Mouse (Mus musculus) E14TG2a.4 (cell line): ENCODE measurements around the gene Ebf1.

Experiments
- H3K27me3 ChIP-seq: 2 replicates; pipeline ENCODE4 v1.6.1; 2014; ENCODE audit warnings: low read length, control low read depth; ENCODE audit not compliant: insufficient read depth
- H3K36me3 ChIP-seq: 2 replicates; pipeline ENCODE4 v1.6.1; 2014; ENCODE audit warnings: low read length, control low read depth; ENCODE audit not compliant: insufficient read depth
- H3K4me1 ChIP-seq: replicated peaks from 2 replicates; pipeline ENCODE4 v1.6.1; 2014; ENCODE audit warnings: low read depth, low read length, control low read depth
- H3K4me3 ChIP-seq: replicated peaks from 2 replicates; pipeline ENCODE4 v1.5.1; 2014; ENCODE audit warnings: mild to moderate bottlenecking, low read length
- H3K9me3 ChIP-seq: 2 replicates; pipeline ENCODE4 v1.6.1; 2014; ENCODE audit warnings: low read length, control low read depth
- CTCF ChIP-seq: conservative IDR thresholded peaks from 2 replicates; pipeline ENCODE4 v1.5.1; 2014; ENCODE audit warnings: low read length
- NANOG ChIP-seq: IDR thresholded peaks from 2 replicates; pipeline ENCODE4 v1.6.1; 2014; ENCODE audit warnings: borderline replicate concordance, low read length, mixed read lengths
- POU5F1 ChIP-seq: IDR thresholded peaks from 2 replicates; pipeline ENCODE4 v1.6.1; 2014; ENCODE audit warnings: low read length, borderline replicate concordance

Gene Ebf1

DNA sequence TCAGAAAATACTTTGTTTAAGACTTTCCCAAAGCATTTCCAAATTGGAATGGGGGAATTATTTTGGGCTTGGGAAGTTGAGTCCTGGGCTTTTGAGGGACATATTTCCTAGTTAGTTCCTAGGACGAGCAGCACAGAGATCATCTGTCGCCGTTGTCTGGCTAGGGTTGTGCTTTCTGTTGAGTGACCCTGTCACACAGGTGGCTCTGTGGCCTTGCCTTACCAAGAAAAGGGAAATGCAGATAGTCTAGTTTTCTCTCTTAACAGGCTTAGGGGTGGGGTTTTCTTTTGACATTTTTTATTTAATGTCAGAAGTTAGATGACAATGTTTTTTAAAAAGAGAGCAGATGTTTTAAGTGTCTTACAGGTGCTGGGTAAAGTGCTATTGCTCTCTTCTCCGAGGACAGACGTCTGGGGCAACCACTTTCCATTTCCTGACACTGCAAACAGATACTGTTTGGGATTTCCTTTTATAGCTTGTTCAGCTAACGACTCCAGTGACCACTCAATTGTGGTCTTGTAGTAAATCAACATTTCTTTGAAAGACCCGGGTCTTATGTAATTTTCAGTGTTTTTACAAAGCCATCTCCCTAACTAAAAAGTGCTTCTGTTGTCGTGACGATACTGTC, 264.1 kb downstream of the Ebf1 start:
- TF ChIP-seq POU5F1: no peak
- no peak for TF ChIP-seq CTCF
- no peak for TF ChIP-seq NANOG
- no peaks in the 10 kb centered on the region for H3K36me3 ChIP-seq
- no peaks in the 10 kb centered on the region for H3K9me3 ChIP-seq
- H3K27me3 ChIP-seq: no peaks in the 10 kb centered on the region
- no peaks in the 10 kb centered on the region for H3K4me1 ChIP-seq
- no peak overlapping the region for H3K4me3 ChIP-seq

DNA sequence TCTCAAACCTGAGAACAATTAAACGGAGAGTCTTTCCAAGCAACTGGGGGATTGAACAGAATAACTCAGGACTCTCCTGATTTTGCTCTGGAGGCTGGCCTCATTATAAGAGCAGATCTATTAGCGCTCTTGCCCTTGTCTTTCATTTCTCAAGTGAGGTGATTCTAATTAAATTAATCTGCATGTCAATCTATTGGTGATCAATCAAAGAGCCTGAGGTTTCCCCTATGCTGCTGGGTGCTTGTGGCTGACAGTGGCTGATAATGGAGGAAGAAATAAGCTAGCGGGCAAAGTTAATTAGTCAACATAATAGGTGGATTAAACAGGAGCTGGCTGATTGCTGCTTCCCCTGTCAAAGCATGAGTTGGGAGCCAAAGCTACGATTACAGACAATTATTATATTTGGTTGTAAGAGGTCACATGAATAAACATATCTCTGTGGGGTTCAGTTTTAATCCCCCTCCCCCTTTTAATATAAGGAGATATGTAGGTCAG, 265.4 kb downstream of the Ebf1 start:
- H3K27me3 ChIP-seq: no peaks in the 10 kb centered on the region
- no peaks in the 10 kb centered on the region for H3K9me3 ChIP-seq
- no peaks in the 10 kb centered on the region for H3K4me1 ChIP-seq
- no peak overlapping the region for H3K4me3 ChIP-seq
- TF ChIP-seq CTCF (no peak), POU5F1 (no peak), NANOG (no peak)
- H3K36me3 ChIP-seq: no peaks in the 10 kb centered on the region

DNA sequence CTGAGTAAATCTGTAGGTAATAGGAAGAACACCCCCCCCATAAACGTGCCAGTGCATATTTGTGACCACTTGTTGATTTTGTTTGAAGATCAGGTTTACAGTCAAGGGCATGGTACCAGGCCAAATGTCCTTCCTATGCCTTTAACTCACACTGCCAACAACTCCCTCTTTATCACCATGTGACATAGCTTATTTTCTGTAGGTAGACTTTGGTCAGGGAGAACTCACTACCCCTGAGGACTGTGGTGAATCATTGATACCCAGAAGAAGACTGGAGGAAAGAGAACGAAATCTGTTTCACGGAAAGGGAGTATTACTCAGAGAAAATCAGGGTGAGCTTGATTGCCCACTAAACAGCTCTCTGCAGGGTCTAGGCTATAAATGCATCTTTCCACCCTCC, 267.2 kb downstream of the Ebf1 start:
- Histone ChIP-seq H3K36me3 (no peaks in the 10 kb centered on the region), H3K4me3 (no peak overlapping the region), H3K4me1 (no peaks in the 10 kb centered on the region), H3K27me3 (no peaks in the 10 kb centered on the region), H3K9me3 (no peaks in the 10 kb centered on the region)
- TF ChIP-seq NANOG (no peak), POU5F1 (no peak), CTCF (no peak)

DNA sequence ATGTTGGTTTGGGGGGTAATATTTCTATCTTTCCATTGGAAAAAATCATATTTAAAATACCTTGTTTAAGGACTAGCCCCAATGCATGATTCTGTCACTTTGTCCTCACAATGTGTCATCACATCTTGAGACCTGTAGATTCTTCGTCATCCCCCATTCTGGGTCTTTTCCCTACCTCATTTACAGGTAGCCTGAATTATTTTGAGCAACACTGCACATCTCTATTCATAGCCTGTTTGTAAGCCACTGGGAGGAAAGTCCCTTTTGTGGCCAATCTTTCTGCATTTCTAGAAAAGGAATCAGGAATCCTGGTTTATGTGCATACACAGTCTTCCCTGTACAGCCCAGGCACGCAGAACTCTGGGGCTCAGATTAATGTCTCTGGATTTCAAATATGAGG, 269.8 kb downstream of the Ebf1 start:
- no peak for TF ChIP-seq NANOG
- TF ChIP-seq POU5F1: no peak
- TF ChIP-seq CTCF: no peak
- Histone ChIP-seq H3K4me1 (no peaks in the 10 kb centered on the region), H3K36me3 (no peaks in the 10 kb centered on the region), H3K27me3 (no peaks in the 10 kb centered on the region), H3K9me3 (no peaks in the 10 kb centered on the region), H3K4me3 (no peak overlapping the region)

DNA sequence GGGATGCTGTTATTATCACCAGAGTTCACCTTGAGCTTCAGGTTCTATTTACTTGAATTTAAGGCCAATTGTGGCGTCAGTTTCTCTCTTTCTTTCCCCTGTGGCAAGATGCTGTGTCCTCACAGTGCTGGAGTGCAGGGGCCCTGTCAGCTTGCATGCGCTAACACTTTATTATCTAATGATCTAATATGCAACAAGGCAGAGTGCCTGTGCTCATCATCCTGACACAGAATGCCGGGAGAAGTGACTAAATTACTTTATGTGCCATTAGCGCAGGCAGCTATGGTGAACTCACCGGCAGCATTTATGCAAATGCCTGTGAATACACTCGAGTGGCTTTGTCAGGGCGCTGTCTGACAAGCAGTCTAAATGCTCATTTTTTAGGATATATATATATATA, 270.6 kb downstream of the Ebf1 start:
- H3K4me3 ChIP-seq: no peak overlapping the region
- peaks cover under 1% of the 10 kb centered on the region for H3K4me1 ChIP-seq
- H3K36me3 ChIP-seq: no peaks in the 10 kb centered on the region
- H3K9me3 ChIP-seq: no peaks in the 10 kb centered on the region
- TF ChIP-seq NANOG (no peak), POU5F1 (no peak), CTCF (no peak)
- no peaks in the 10 kb centered on the region for H3K27me3 ChIP-seq

DNA sequence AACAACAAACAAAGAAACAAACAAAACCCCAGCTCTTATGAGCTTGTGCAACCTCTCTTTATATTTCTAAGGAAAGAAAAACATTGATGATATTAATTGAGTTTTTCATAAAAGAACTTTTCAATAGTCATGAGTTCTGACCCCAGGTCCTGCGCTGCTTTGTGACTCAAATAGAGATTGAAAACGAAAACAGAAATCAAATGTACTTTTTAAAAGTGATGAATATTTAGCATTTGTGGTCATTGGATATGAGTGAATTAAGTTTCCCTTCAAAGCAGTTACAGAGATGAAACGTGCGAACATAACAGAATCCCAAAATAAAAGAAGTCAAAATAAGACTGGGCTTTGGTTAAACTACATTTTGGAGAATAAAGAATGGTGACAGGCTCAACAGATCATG, 271.3 kb downstream of the Ebf1 start:
- no peak for TF ChIP-seq POU5F1
- TF ChIP-seq CTCF: no peak
- no peak for TF ChIP-seq NANOG
- H3K4me3 ChIP-seq: no peak overlapping the region
- peaks cover 4% of the 10 kb centered on the region for H3K4me1 ChIP-seq
- H3K9me3 ChIP-seq: no peaks in the 10 kb centered on the region
- H3K27me3 ChIP-seq: no peaks in the 10 kb centered on the region
- no peaks in the 10 kb centered on the region for H3K36me3 ChIP-seq

DNA sequence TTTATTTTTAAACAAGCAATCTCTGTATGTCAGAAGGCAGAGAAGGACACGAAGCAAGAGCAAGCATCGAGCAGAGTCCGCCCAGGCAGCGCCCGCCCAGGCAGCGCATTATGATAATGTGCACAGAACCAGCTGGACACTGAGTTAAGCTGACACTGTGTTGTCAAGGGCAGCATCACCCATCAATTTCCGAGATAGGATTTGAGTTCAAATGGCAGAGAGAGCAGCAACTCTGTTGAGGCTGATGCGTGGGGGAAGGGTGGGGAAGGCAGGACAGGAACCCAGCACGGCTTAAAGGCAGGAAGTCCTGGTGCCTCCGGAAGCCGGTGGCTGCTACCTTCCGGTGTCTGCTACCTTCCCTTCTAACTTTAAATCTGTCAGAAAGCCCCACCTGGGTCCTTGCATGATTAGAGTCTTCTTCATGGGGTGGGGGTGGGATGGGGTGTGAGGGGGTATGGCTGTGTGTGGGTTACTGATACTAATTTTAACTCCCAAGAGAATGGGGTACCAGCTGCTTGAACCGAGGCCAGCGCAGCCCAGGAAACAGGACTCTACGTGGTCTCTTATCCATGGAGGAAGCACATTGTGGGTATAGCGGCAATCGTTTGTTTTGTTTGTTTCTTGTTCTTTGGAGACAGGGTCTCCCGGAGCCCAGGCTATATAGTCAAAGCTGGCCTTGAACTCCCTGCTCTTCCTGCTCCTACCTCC, 275.9 kb downstream of the Ebf1 start:
- no peak overlapping the region for H3K4me3 ChIP-seq
- H3K4me1 ChIP-seq: peaks cover 4% of the 10 kb centered on the region
- no peaks in the 10 kb centered on the region for H3K36me3 ChIP-seq
- no peak for TF ChIP-seq POU5F1
- no peak for TF ChIP-seq CTCF
- no peak for TF ChIP-seq NANOG
- H3K27me3 ChIP-seq: no peaks in the 10 kb centered on the region
- H3K9me3 ChIP-seq: no peaks in the 10 kb centered on the region

DNA sequence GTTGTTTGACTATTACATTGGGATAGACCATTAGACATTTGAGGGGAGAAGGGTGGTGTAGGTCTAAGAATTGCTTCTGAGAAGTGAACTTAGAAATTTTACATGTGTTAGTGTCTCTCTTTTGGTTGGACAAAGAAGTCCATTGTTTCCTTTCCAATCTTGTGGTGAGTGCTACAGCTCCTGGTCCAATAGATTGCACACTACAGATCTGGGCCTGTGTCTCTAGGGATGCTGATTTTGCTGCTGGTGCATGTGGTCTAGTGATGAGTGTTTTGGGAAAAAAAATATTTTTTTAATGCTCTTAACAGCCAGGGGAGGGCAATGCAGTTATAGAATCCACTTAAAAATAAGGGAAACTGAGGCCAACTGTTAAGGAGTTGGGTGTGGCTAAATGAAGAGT, 276.9 kb downstream of the Ebf1 start:
- Histone ChIP-seq H3K4me1 (peaks cover 4% of the 10 kb centered on the region), H3K27me3 (no peaks in the 10 kb centered on the region), H3K36me3 (no peaks in the 10 kb centered on the region), H3K4me3 (no peak overlapping the region), H3K9me3 (no peaks in the 10 kb centered on the region)
- TF ChIP-seq POU5F1: no peak
- TF ChIP-seq NANOG: no peak
- no peak for TF ChIP-seq CTCF

DNA sequence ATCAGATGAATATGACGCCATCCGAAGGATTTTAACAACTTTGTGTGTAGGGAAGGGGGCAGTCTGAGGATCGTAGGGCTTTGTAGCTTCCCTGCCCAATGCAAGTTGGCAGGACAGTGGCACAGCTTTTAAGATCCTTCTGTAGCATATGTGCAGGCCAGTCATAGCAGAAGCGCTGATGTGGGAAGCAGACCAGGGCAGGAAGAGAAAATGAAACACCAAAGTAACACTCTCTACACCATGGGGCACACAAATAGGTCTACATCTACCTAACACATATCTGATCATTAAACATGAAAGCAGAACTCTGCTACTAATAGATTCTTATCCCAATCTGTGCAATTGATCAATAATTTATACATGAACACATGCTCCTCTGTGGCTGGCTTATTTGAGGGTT, 277.7 kb downstream of the Ebf1 start:
- Histone ChIP-seq H3K9me3 (no peaks in the 10 kb centered on the region), H3K36me3 (no peaks in the 10 kb centered on the region), H3K4me1 (peaks cover 4% of the 10 kb centered on the region), H3K27me3 (no peaks in the 10 kb centered on the region), H3K4me3 (no peak overlapping the region)
- no peak for TF ChIP-seq NANOG
- no peak for TF ChIP-seq POU5F1
- no peak for TF ChIP-seq CTCF
